32 mouse cellular contexts compared by ENCODE assay signal in genomic region chr4:25242776-25243175, GRCm38 (mm10). TPM values are rescaled to one million over a fixed set of nuclear protein-coding genes. Genes with fewer than 3 reads are reported as not detected.
"Had no signal": no experiment of that assay in that cellular context is flagged by ENCODE, and none has a peak within 500 bp of the region (broad histone marks: within the 10 kb centered on the region; RNA-seq: fewer than 3 reads in every experiment).

TSS of gene Fhl5 (minus strand) at chr4:25242876.

- H3K9me3 ChIP-seq: embryonic facial prominence, embryonic 10.5 days; embryonic facial prominence, embryonic 12.5 days; embryonic facial prominence, embryonic 13.5 days; embryonic facial prominence, embryonic 15.5 days; forebrain, embryonic 10.5 days; forebrain, embryonic 12.5 days; forebrain, embryonic 13.5 days; forebrain, embryonic 15.5 days had no signal

- H3K27me3 ChIP-seq: embryonic facial prominence, embryonic 12.5 days; embryonic facial prominence, embryonic 13.5 days; embryonic facial prominence, embryonic 15.5 days; forebrain, embryonic 12.5 days; forebrain, embryonic 13.5 days; forebrain, embryonic 15.5 days had no signal

- H3K4me2 ChIP-seq: embryonic facial prominence, embryonic 12.5 days; embryonic facial prominence, embryonic 13.5 days; embryonic facial prominence, embryonic 15.5 days; forebrain, embryonic 12.5 days; forebrain, embryonic 13.5 days; forebrain, embryonic 15.5 days had no signal

- H3K9ac ChIP-seq: embryonic facial prominence, embryonic 12.5 days; embryonic facial prominence, embryonic 13.5 days; embryonic facial prominence, embryonic 15.5 days; forebrain, embryonic 12.5 days; forebrain, embryonic 13.5 days; forebrain, embryonic 15.5 days; forebrain, postnatal 0 days had no signal

- H3K36me3 ChIP-seq: embryonic facial prominence, embryonic 10.5 days; embryonic facial prominence, embryonic 12.5 days; embryonic facial prominence, embryonic 15.5 days; forebrain, embryonic 12.5 days; forebrain, embryonic 15.5 days had no signal

- H3K27ac ChIP-seq: embryonic facial prominence, embryonic 10.5 days; embryonic facial prominence, embryonic 12.5 days; embryonic facial prominence, embryonic 13.5 days; embryonic facial prominence, embryonic 15.5 days; forebrain, embryonic 10.5 days; forebrain, embryonic 12.5 days; forebrain, embryonic 13.5 days; forebrain, embryonic 15.5 days; heart, adult 2 months had no signal

- H3K4me3 ChIP-seq: embryonic facial prominence, embryonic 10.5 days; embryonic facial prominence, embryonic 12.5 days; embryonic facial prominence, embryonic 13.5 days; embryonic facial prominence, embryonic 15.5 days; erythroblast, embryonic 14.5 days; forebrain, embryonic 10.5 days; forebrain, embryonic 12.5 days; forebrain, embryonic 13.5 days; forebrain, embryonic 15.5 days; heart, adult 2 months had no signal

- H3K4me1 ChIP-seq: embryonic facial prominence, embryonic 10.5 days; embryonic facial prominence, embryonic 12.5 days; embryonic facial prominence, embryonic 13.5 days; embryonic facial prominence, embryonic 15.5 days; forebrain, embryonic 10.5 days; forebrain, embryonic 12.5 days; forebrain, embryonic 13.5 days; forebrain, embryonic 15.5 days had no signal

- DNase-seq: cerebellum, adult 2 months; cerebellum, adult 8-10 months; cerebellum, adult 9-10 months; cerebellum, adult 9-11 months; cerebellum, postnatal 10 days; cerebellum, postnatal 14 days; cerebellum, postnatal 25 days; cerebellum, postnatal 36 days; embryo, embryonic 11 days; forebrain, postnatal 0 days; gastrocnemius, postnatal 10 days; gastrocnemius, postnatal 14 days; gastrocnemius, postnatal 25 days; gastrocnemius, postnatal 36 days; heart, adult 11 months; heart, adult 18-20 months; heart, adult 2 months had no signal

- ATAC-seq: forebrain, embryonic 13.5 days; forebrain, embryonic 14.5 days; forebrain, embryonic 15.5 days; forebrain, embryonic 16.5 days; forebrain, postnatal 0 days had no signal

RNA-seq across cellular contexts. Expression of gene Fhl5, which starts in this region (rescaled TPM):
- total RNA-seq: common myeloid progenitor, adult 5-6 weeks; forebrain, postnatal 0 days; granulocyte monocyte progenitor cell, adult 5-6 weeks had no signal
- polyA plus RNA-seq: embryonic facial prominence, embryonic 10.5 days; embryonic facial prominence, embryonic 11.5 days; embryonic facial prominence, embryonic 12.5 days; embryonic facial prominence, embryonic 13.5 days; embryonic facial prominence, embryonic 15.5 days; erythroblast, embryonic 14.5 days; forebrain, embryonic 10.5 days; forebrain, embryonic 11.5 days; forebrain, embryonic 12.5 days; forebrain, embryonic 13.5 days; forebrain, embryonic 14.5 days; forebrain, embryonic 15.5 days; forebrain, embryonic 16.5 days; forebrain, postnatal 0 days had no signal
